Mouse (Mus musculus): ENCODE measurements around the gene Arpc5.

The Arpc5 gene

GRCm38 (mm10) chr1:152817027-152817769, 50.9 kb downstream of the Arpc5 start:
- DNase-seq: no peak

- DNase-seq: no peak
These were observed 51.5 kb downstream of the Arpc5 start for GRCm38 (mm10) chr1:152817794-152818193.

GRCm38 (mm10) chr1:152819558-152819957, 53.2 kb downstream of the Arpc5 start:
- DNase-seq: no peak

GRCm38 (mm10) chr1:152820911-152821695, 54.8 kb downstream of the Arpc5 start:
- DNase-seq: no peak

GRCm38 (mm10) chr1:152821746-152822145, 55.4 kb downstream of the Arpc5 start:
- DNase-seq: no peak

GRCm38 (mm10) chr1:152824206-152824605, 57.9 kb downstream of the Arpc5 start:
- DNase-seq: no peak

All from cerebellum, adult 11 months (tissue).